Mouse (Mus musculus) CD4-positive, CD25-positive, alpha-beta regulatory T cell, adult 9 weeks (primary cell): Measurements from ENCODE around the gene Cttn. TPM values are rescaled to one million over a fixed set of nuclear protein-coding genes. Genes with fewer than 3 reads are reported as not detected.

ENCODE experiments used
- polyA plus RNA-seq: library from polyadenylated mRNA; unstranded; fragments of 100-300 nt; shearing (Covaris generic); gene quantifications from one replicate; pipeline ENCODE4 v1.2.1, GENCODE M21; 2017

Cttn gene
- polyA plus RNA-seq: 3.9 TPM

GRCm38 (mm10) chr7:144470545-144471059, at the start of gene Cttn:
Gene Cttn, minus strand, starts transcription at chr7:144471009.

Other genes with a start within 250 kb of the Cttn start
- 11.3 TPM for gene Ppfia1, start 82.7 kb upstream of the Cttn start, polyA plus RNA-seq
- gene Fadd, start 111.5 kb upstream of the Cttn start, polyA plus RNA-seq: 3.4 TPM